Mouse (Mus musculus) heart, embryonic 16.5 days (tissue): ENCODE data around the gene Atp6v1b1. TPM values are rescaled to one million over a fixed set of nuclear protein-coding genes. Genes with fewer than 3 reads are reported as not detected.

ENCODE experiments used
- ATAC-seq: fragments of 200-750 bp; cut with Nextera tagmentation; replicated peaks from 2 replicates; pipeline ENCODE4 v1.8.0; 2017; ENCODE audit warnings: moderate number of reproducible peaks; ENCODE audit not compliant: insufficient read depth, low FRiP score; ENCODE audit errors: extremely low read depth
- H3K27ac ChIP-seq: fragments of 300-500 bp; sonication (generic); 2 replicates; pipeline ENCODE4 v1.5.1; 2014; ENCODE audit warnings: mild to moderate bottlenecking, low read length, control low read depth, moderate library complexity
- H3K27me3 ChIP-seq: fragments of 300-500 bp; sonication (generic); 2 replicates; pipeline ENCODE4 v1.6.1; 2014; ENCODE audit warnings: low read length, mixed read lengths; ENCODE audit not compliant: control insufficient read depth, insufficient read depth
- H3K36me3 ChIP-seq: fragments of 300-500 bp; sonication (generic); 2 replicates; pipeline ENCODE4 v1.6.1; 2014; ENCODE audit not compliant: control insufficient read depth, insufficient read depth
- H3K4me1 ChIP-seq: fragments of 300-500 bp; sonication (generic); 2 replicates; pipeline ENCODE4 v1.6.1; 2014; ENCODE audit warnings: low read length, mixed read lengths; ENCODE audit not compliant: control insufficient read depth, insufficient read depth
- H3K4me2 ChIP-seq: fragments of 300-500 bp; sonication (generic); 2 replicates; pipeline ENCODE4 v1.6.1; 2014; ENCODE audit warnings: low read depth, mild to moderate bottlenecking, control low read depth, low read length
- H3K4me3 ChIP-seq: fragments of 300-500 bp; sonication (generic); 2 replicates; pipeline ENCODE4 v1.5.1; 2014; ENCODE audit warnings: mild to moderate bottlenecking, control low read depth, low read length
- H3K9ac ChIP-seq: fragments of 300-500 bp; sonication (generic); 2 replicates; pipeline ENCODE4 v1.6.1; 2014; ENCODE audit warnings: low read length, control low read depth
- H3K9me3 ChIP-seq: fragments of 300-500 bp; sonication (generic); replicated peaks from 2 replicates; pipeline ENCODE4 v1.6.1; 2016; ENCODE audit warnings: low read length; ENCODE audit not compliant: control insufficient read depth
- WGBS: fragments of 180-500 bp; shearing (Covaris S2); extraction: QIAGEN DNeasy Blood & Tissue Kit; methylation state at CpG from one replicate; pipeline ENCODE4 v1.1.7; 2014; 5-methylcytosine and 5-hydroxymethylcytosine counted together
- polyA plus RNA-seq: library from polyadenylated mRNA; unstranded; fragments of >200 nt; fragmentation: Nextera tagmentation; extraction: Ambion mirVana; gene quantifications from 2 replicates; pipeline ENCODE4 v1.2.1, GENCODE M21; 2015

The Atp6v1b1 gene
- polyA plus RNA-seq, 1 experiment from 2014 or later: 0.09 TPM

DNA sequence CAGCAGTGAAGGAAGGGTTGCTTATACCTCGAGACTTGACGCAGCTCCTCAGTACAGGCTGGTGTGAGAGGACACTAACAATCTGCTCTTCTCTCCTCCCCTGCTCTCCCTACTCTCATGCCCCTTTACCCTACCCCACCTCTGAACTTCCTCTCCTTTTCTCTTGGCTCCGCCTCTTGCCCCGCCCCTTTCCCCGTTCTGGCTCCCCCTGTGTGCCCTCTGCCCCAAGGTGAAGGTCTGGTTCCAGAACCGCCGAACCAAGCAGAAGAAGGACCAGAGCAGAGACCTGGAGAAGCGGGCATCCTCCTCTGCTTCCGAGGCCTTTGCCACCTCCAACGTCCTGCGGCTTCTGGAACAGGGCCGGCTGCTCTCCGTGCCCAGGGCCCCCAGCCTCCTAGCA is 5.5 kb upstream of the Atp6v1b1 start:
- Histone ChIP-seq H3K4me3 (no peak overlapping the region), H3K9ac (no peak overlapping the region)
- WGBS: 29% methylated on average over 13 of the region's 13 CpGs

DNA sequence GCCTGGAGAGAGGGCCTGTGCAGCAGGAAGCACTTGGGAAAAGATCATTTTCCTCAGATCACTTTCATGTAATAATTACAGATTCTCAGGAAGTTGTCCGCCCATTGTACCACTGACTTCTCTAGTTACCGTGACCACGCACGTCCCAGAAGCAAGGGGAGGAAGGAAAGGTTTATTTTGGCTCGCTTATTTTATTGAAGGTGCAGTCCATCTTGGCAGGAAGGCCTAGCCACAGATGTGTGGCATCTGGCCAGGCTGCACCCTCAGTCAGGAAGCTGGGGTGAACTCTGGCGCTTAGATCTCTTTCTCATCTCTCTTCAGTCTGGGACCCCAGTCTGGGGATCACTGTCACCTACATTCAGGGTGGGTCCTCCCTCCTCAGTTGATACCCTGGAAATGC is 4.2 kb upstream of the Atp6v1b1 start:
- Histone ChIP-seq H3K4me2 (no peak overlapping the region), H3K4me3 (no peak overlapping the region), H3K9ac (no peak overlapping the region), H3K36me3 (no peaks in the 10 kb centered on the region), H3K27me3 (peaks cover 15% of the 10 kb centered on the region; the same call in 1 of the 2 replicates), H3K27ac (no peak overlapping the region), H3K9me3 (peaks cover 8% of the 10 kb centered on the region), H3K4me1 (peaks cover 5% of the 10 kb centered on the region; the same call in 1 of the 2 replicates)
- WGBS: 60% methylated on average over 6 of the region's 6 CpGs
- no peak for ATAC-seq

More for the DNA sequence above, 5.5 kb upstream of the Atp6v1b1 start:
- peaks cover 5% of the 10 kb centered on the region; the same call in 1 of the 2 replicates for H3K4me1 ChIP-seq
- no peaks in the 10 kb centered on the region for H3K36me3 ChIP-seq
- ATAC-seq: no peak
- H3K27me3 ChIP-seq: peaks cover 18% of the 10 kb centered on the region
- peaks cover 8% of the 10 kb centered on the region for H3K9me3 ChIP-seq
- no peak overlapping the region for H3K4me2 ChIP-seq
- no peak overlapping the region for H3K27ac ChIP-seq

DNA sequence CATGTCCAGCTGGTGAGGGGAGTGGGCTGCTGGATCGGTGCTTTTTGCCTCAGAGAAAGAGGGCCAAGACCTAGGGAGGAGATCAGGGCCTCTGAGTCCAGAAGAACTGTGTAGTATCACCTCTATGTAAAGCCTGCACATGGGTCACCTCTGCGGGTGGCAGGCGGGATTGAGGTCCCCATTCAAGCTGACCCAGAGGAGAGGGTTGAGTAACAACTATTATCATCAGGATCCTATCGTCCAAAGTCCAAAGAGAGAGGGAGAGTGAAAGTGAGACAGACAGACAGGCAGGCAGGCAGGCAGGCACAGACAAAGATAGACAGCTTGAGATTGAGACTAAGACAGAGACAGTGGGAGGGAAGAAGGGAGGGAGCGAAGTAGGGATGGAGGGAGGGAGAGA is 422 bp downstream of the Atp6v1b1 start:
- H3K36me3 ChIP-seq: no peaks in the 10 kb centered on the region
- H3K27ac ChIP-seq: no peak overlapping the region
- ATAC-seq: no peak
- peaks cover 13% of the 10 kb centered on the region for H3K27me3 ChIP-seq
- 52% methylated on average over 5 of the region's 5 CpGs for WGBS
- H3K4me1 ChIP-seq: peaks cover 4% of the 10 kb centered on the region; the same call in 1 of the 2 replicates
- H3K9me3 ChIP-seq: no peaks in the 10 kb centered on the region; the same call in 1 of the 2 replicates
- no peak overlapping the region for H3K4me2 ChIP-seq
- no peak overlapping the region for H3K4me3 ChIP-seq
- no peak overlapping the region for H3K9ac ChIP-seq

DNA sequence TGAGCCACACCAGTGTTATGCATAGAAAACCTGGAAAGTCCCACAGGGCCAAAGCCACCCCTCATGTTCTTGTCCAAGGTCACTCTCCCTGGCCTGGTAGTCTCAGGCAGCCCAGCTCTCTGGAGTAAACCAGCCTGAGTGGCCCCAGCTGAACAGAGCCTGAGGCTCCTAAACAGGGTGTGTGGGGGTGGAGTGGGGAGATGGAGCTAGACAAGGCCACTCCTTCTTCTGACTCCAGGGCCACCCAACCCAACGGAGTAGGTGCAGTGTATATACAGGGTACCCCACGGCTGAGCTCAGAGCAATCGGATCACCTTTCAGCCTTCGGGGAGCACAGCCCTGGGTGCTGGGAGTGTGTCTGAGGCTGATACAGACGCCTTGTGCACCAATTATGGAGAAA is 1.3 kb downstream of the Atp6v1b1 start:
- no peak overlapping the region for H3K4me3 ChIP-seq
- no peaks in the 10 kb centered on the region for H3K36me3 ChIP-seq
- no peaks in the 10 kb centered on the region for H3K4me1 ChIP-seq
- 72% methylated on average over 5 of the region's 5 CpGs for WGBS
- H3K27me3 ChIP-seq: peaks cover 15% of the 10 kb centered on the region
- H3K27ac ChIP-seq: no peak overlapping the region
- no peak overlapping the region for H3K9ac ChIP-seq
- no peak overlapping the region for H3K4me2 ChIP-seq
- ATAC-seq: no peak
- H3K9me3 ChIP-seq: no peaks in the 10 kb centered on the region; the same call in 1 of the 2 replicates

DNA sequence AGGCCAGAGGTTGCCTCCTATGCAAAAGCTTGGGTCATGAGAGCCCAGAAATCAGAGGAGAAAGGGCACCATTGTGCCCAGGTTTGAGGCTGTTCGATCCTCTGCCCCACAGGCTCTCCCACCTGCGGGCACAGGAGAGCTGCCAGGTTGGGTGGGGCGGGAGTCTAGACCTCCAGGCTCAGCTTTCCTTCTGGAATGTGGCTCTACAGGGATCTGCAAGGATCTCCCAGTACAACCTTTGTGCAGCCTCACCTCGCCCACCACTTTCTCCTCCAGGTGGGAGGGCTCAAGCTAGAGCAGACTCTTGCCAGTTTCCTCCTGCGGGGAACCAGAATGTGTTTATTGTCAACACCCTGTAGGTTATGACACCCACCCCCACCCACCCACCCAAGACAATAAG is 1.8 kb downstream of the Atp6v1b1 start:
- Histone ChIP-seq H3K27me3 (peaks cover 15% of the 10 kb centered on the region), H3K4me3 (no peak overlapping the region), H3K9me3 (no peaks in the 10 kb centered on the region; the same call in 1 of the 2 replicates), H3K9ac (no peak overlapping the region), H3K27ac (no peak overlapping the region), H3K4me1 (no peaks in the 10 kb centered on the region), H3K4me2 (no peak overlapping the region), H3K36me3 (no peaks in the 10 kb centered on the region)
- WGBS: 71% methylated on average over 5 of the region's 5 CpGs
- no peak for ATAC-seq

DNA sequence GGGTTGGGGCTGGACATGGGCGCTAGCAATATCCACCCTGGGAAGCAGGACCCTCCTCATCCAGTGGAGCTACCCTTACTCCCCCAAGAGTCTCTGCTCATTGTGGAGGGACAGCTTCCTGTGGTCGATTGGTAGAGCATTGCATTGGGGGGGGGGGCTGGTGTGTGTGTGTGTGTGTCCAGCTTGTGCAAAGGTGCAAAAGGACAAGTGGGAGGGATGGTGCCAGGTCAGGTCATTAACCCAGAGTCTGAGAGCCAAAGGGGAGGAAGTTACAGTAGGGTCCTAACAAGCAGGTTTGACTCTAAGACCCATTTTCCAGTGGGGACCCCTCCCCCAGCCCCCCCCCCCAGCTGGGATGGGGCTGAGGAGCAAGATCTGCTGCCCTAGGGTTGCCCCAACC is 2.7 kb downstream of the Atp6v1b1 start:
- Histone ChIP-seq H3K27me3 (peaks cover 15% of the 10 kb centered on the region), H3K36me3 (no peaks in the 10 kb centered on the region), H3K4me3 (no peak overlapping the region), H3K27ac (no peak overlapping the region), H3K9ac (no peak overlapping the region), H3K4me2 (no peak overlapping the region), H3K4me1 (no peaks in the 10 kb centered on the region), H3K9me3 (no peaks in the 10 kb centered on the region)
- 44% methylated on average over 2 of the region's 2 CpGs for WGBS
- no peak for ATAC-seq

DNA sequence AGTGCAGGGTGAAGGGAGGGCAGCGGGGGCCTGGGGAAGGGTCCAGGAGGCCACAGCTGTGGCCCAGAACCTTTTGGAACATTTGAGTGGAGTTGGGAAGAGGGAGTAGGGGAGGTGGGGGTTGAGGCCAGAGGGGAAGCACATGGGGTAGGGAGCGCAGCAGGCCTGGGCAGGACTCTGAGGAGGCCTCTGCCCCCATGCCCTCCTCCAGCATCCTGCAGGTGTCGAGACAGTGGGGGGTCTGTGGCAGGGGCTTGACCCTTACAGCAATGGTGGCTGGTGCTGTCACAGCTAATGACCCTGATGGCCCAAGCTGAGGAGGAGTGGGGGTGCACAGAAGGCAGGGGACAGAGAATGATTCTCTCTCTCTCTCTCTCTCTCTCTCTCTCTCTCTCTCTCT is 6.5 kb downstream of the Atp6v1b1 start:
- peaks cover 18% of the 10 kb centered on the region for H3K27me3 ChIP-seq

DNA sequence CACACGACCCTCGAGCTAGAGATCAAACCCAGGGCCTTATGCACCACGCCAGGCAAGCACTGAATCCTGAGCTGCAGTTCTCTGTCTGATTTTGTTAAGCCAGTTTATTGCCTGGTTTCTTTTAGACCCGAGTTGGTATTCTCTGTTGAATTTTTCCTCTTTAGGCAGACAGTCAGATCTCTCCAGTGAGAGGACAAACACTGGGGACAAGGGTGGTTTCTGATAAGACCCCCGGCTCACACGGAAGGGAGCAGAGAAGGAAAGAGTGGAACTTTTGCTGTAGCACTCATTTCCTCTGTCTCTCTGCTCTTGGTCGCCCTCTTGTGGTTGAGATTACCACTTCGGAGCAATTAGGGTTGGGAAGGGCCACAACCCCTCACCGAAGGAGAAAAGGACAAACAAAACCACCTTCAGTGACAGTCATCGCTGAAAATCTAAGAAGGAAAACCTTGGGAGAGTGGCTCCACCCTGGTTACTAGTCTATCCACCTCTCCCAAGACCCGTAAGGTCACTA is 7.4 kb downstream of the Atp6v1b1 start:
- Histone ChIP-seq H3K4me3 (no peak overlapping the region), H3K27me3 (peaks cover 18% of the 10 kb centered on the region), H3K27ac (no peak overlapping the region), H3K9ac (no peak overlapping the region), H3K36me3 (no peaks in the 10 kb centered on the region), H3K4me1 (no peaks in the 10 kb centered on the region), H3K9me3 (no peaks in the 10 kb centered on the region), H3K4me2 (peak overlapping the region; percentile 29; the same call in 1 of the 2 replicates)
- no peak for ATAC-seq
- 6% methylated on average over 11 of the region's 11 CpGs for WGBS

More for the DNA sequence above, 6.5 kb downstream of the Atp6v1b1 start:
- no peak for ATAC-seq
- Histone ChIP-seq H3K9me3 (no peaks in the 10 kb centered on the region), H3K36me3 (no peaks in the 10 kb centered on the region), H3K4me1 (no peaks in the 10 kb centered on the region), H3K4me2 (no peak overlapping the region), H3K27ac (no peak overlapping the region), H3K4me3 (no peak overlapping the region), H3K9ac (no peak overlapping the region)
- 56% methylated on average over 3 of the region's 3 CpGs for WGBS

DNA sequence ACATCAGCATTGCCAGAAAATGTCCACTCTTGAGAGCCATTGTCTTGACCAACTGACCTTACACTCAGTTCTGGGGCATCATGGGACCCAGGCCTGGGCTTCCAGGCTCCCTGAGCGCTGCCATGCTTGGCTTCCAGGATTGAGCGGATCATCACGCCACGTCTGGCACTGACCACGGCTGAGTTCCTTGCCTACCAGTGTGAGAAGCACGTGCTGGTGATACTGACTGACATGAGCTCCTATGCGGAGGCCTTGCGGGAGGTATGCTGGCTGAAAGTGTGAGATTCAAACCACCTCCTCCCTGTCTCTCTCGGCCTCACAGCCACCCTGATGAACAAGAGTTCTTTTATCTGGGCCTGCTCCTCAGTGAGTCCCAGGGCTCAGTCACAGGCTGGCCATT is 13.3 kb downstream of the Atp6v1b1 start:
- Histone ChIP-seq H3K27ac (no peak overlapping the region), H3K27me3 (peaks cover 53% of the 10 kb centered on the region)
- WGBS: 64% methylated on average over 9 of the region's 9 CpGs

More for the DNA sequence above, 13.3 kb downstream of the Atp6v1b1 start:
- H3K4me3 ChIP-seq: no peak overlapping the region
- no peaks in the 10 kb centered on the region for H3K36me3 ChIP-seq
- H3K9ac ChIP-seq: no peak overlapping the region
- no peaks in the 10 kb centered on the region for H3K4me1 ChIP-seq
- no peak overlapping the region for H3K4me2 ChIP-seq
- no peak for ATAC-seq
- H3K9me3 ChIP-seq: no peaks in the 10 kb centered on the region
